Mouse (Mus musculus): ENCODE measurements at regions not wholly inside any gene's neighbourhood (a gene's known extent, or its start where the extent isn't known, plus 50 kb on each side); places are given as distances from the start of the nearest gene placed in this dataset.

GRCm38 (mm10) chr12:94795913-94796615 lies 896.0 kb upstream of the Flrt2 start:
- no peak for TF ChIP-seq CTCF (IDR thresholded peaks at IDR 0.05)
- TF ChIP-seq EP300 (IDR thresholded peaks at IDR 0.05) = no peak

All from lung, postnatal 0 days (tissue).